Mouse (Mus musculus): Measurements from ENCODE around the gene Ccnl1. TPM values are rescaled to one million over a fixed set of nuclear protein-coding genes. Genes with fewer than 3 reads are reported as not detected.

The Ccnl1 gene
- polyA plus RNA-seq, 1 experiment from 2014 or later, result 107 TPM

DNA sequence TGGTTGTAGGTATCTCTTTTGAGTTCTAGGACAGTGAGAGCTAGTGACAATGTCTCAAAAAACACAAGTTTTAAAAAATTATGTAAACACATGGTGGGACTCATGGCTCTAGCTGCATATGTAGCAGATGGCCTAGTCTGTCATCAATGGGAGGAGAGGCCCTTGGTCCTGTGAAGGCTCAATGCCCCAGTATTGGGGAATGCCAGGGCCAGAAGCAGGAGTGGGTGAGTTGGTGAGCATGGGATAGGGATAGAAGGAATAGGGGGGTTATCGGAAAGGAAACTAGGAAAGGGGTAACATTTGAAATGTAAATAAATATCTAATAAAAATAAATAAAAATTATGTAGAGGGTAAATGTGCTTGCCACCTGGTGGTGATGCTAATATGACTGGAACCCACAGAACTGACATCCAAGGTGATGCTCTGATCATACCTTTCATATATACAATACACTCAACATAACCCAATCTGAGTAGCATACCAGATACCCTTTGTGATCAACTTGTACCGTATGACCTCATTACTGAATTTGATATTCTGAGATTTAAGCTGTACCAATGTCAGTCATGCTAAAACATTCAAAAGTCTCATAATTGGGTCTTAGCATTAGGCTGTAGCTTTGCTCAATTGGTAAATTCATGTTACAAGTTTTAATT is 12.6 kb downstream of the Ccnl1 start:
- 93% methylated on average over 2 of the region's 2 CpGs for WGBS
- H3K36me3 ChIP-seq (ENCODE audit: control insufficient read depth, insufficient read depth, low read length), result peaks cover 36% of the 10 kb centered on the region
- no peak overlapping the region for H3K4me2 ChIP-seq
- no peak overlapping the region for H3K27ac ChIP-seq (ENCODE audit: low read depth, low read length)
- ATAC-seq (replicated peaks; ENCODE audit: low FRiP score), result 0 out of 2 replicates have a peak, but pooled peaks have one; percentile 23
- no peak overlapping the region for H3K9ac ChIP-seq (ENCODE audit: low read depth, low read length)
- H3K27me3 ChIP-seq (replicated peaks; ENCODE audit: control insufficient read depth, insufficient read depth, low read length), result no peaks in the 10 kb centered on the region
- DNase-seq (ENCODE audit: low spot score), result peak; percentile 30
- H3K4me1 ChIP-seq (replicated peaks; ENCODE audit: control insufficient read depth, insufficient read depth, low read length), result no peaks in the 10 kb centered on the region; the same call in 1 of the 2 replicates
- no peak overlapping the region for H3K4me3 ChIP-seq (ENCODE audit: low read depth, low read length)
- H3K9me3 ChIP-seq (ENCODE audit: control insufficient read depth, low read length), result no peaks in the 10 kb centered on the region

DNA sequence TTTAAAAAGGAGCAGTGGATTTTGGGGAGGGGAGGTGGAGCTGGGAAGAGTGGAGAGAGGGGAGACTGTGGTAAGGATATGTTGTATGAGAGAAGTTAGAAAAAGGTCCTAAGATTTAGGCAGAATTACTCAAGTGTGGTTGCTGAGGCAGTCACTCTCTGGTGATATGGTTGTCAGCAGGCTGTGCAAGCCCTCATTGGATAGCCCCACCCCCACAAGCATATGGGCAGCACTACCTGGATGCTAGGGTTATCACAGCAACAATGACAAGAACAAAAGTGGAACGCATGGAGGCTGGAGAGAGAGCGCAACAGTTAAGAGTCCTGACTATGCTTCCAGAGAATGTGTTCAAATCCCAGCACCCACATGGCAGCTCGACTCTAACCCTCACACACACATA is 13.3 kb downstream of the Ccnl1 start:
- H3K4me1 ChIP-seq (replicated peaks; ENCODE audit: control insufficient read depth, insufficient read depth, low read length), result no peaks in the 10 kb centered on the region; the same call in 1 of the 2 replicates
- 82% methylated on average over 3 of the region's 3 CpGs for WGBS
- H3K9ac ChIP-seq (ENCODE audit: low read depth, low read length), result no peak overlapping the region
- no peak for DNase-seq (ENCODE audit: low spot score)
- H3K4me3 ChIP-seq (ENCODE audit: low read depth, low read length), result no peak overlapping the region
- H3K27me3 ChIP-seq (replicated peaks; ENCODE audit: control insufficient read depth, insufficient read depth, low read length), result no peaks in the 10 kb centered on the region
- no peak overlapping the region for H3K27ac ChIP-seq (ENCODE audit: low read depth, low read length)
- peak; percentile 63; the same call in 1 of the 2 replicates for ATAC-seq (replicated peaks; ENCODE audit: low FRiP score)
- peaks cover 33% of the 10 kb centered on the region for H3K36me3 ChIP-seq (ENCODE audit: control insufficient read depth, insufficient read depth, low read length)
- H3K4me2 ChIP-seq, result no peak overlapping the region
- H3K9me3 ChIP-seq (ENCODE audit: control insufficient read depth, low read length), result no peaks in the 10 kb centered on the region

DNA sequence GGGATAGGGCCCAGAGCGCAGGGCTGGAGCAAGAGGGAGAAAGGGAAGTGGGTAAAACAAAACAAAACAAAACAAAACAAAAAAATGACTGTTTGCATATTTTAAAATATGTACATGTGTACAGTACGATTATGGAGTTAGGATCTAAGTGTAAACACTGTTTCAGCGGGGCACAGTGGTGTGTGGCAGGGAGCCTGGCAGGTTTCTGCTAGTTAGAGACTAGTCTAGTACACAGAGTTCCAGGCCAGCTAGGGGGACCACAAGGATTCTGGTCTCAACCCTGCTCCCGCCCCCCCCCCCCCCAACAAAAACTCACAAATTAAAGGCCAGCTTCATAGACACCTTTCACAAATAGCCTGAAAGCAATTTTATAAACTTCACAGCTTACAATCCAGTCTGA is 14.6 kb downstream of the Ccnl1 start:
- Histone ChIP-seq H3K27ac (ENCODE audit: low read depth, low read length) (no peak overlapping the region), H3K36me3 (ENCODE audit: control insufficient read depth, insufficient read depth, low read length) (peaks cover 29% of the 10 kb centered on the region), H3K4me3 (ENCODE audit: low read depth, low read length) (no peak overlapping the region), H3K27me3 (replicated peaks; ENCODE audit: control insufficient read depth, insufficient read depth, low read length) (no peaks in the 10 kb centered on the region), H3K9me3 (ENCODE audit: control insufficient read depth, low read length) (no peaks in the 10 kb centered on the region), H3K4me1 (replicated peaks; ENCODE audit: control insufficient read depth, insufficient read depth, low read length) (no peaks in the 10 kb centered on the region; the same call in 1 of the 2 replicates), H3K9ac (ENCODE audit: low read depth, low read length) (no peak overlapping the region), H3K4me2 (no peak overlapping the region)
- DNase-seq (ENCODE audit: low spot score) (no peak), ATAC-seq (replicated peaks; ENCODE audit: low FRiP score) (no peak)
- WGBS, result 75% methylated on average over 4 of the region's 4 CpGs

DNA sequence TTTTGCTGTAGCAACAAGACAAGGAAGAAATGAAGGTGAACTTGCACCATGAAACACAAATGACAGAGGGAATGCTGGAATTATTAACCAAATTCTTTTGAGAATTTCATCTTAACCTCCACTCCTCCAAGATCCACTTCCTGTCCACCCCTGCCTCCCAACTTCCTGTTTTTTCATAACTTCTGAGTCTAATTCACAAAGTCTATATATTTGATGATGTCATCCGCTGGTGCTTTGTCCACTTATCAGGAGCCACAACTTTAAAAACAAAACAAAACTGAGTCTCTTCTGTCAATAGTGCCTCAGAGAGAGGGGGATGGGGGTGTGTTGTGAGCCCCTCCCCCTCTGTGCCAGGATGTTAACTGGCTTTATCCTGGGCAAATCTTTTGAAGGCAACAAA is 17.0 kb downstream of the Ccnl1 start:
- Histone ChIP-seq H3K4me1 (replicated peaks; ENCODE audit: control insufficient read depth, insufficient read depth, low read length) (no peaks in the 10 kb centered on the region; the same call in 1 of the 2 replicates), H3K4me3 (ENCODE audit: low read depth, low read length) (no peak overlapping the region), H3K27me3 (replicated peaks; ENCODE audit: control insufficient read depth, insufficient read depth, low read length) (no peaks in the 10 kb centered on the region), H3K4me2 (no peak overlapping the region), H3K36me3 (ENCODE audit: control insufficient read depth, insufficient read depth, low read length) (peaks cover 9% of the 10 kb centered on the region; the same call in 1 of the 2 replicates), H3K27ac (ENCODE audit: low read depth, low read length) (no peak overlapping the region), H3K9ac (ENCODE audit: low read depth, low read length) (no peak overlapping the region), H3K9me3 (ENCODE audit: control insufficient read depth, low read length) (no peaks in the 10 kb centered on the region)
- no peak for ATAC-seq (replicated peaks; ENCODE audit: low FRiP score)
- DNase-seq (ENCODE audit: low spot score), result no peak
- WGBS, result 63% methylated on average over 1 of the region's 1 CpGs

DNA sequence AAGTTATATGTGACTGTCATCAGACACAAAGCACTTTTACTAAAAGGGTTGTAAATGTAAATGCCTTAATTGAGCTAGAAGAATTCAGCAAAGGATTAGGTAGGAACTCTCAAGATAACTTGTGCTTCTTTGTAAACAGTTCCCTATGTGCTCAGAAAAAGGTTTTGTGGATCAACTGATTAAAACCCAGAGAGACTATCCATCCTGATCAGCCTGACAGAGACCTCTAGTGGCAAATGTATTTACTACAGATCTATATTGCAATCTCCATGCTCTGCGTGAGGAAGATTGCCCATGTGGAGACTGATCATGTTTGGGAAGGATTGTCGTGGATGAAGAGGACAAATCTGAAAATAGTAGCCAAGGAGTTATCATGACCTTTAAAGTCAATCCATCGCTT is 19.8 kb downstream of the Ccnl1 start:
- no peaks in the 10 kb centered on the region; the same call in 1 of the 2 replicates for H3K4me1 ChIP-seq (replicated peaks; ENCODE audit: control insufficient read depth, insufficient read depth, low read length)
- no peaks in the 10 kb centered on the region for H3K36me3 ChIP-seq (ENCODE audit: control insufficient read depth, insufficient read depth, low read length)
- WGBS, result 26% methylated on average over 3 of the region's 3 CpGs
- H3K27me3 ChIP-seq (replicated peaks; ENCODE audit: control insufficient read depth, insufficient read depth, low read length), result no peaks in the 10 kb centered on the region
- no peak for DNase-seq (ENCODE audit: low spot score)
- ATAC-seq (replicated peaks; ENCODE audit: low FRiP score), result 0 out of 2 replicates have a peak, but pooled peaks have one; percentile 29
- no peak overlapping the region for H3K4me3 ChIP-seq (ENCODE audit: low read depth, low read length)
- H3K9me3 ChIP-seq (ENCODE audit: control insufficient read depth, low read length), result no peaks in the 10 kb centered on the region
- H3K27ac ChIP-seq (ENCODE audit: low read depth, low read length), result no peak overlapping the region
- H3K4me2 ChIP-seq, result no peak overlapping the region
- no peak overlapping the region for H3K9ac ChIP-seq (ENCODE audit: low read depth, low read length)

DNA sequence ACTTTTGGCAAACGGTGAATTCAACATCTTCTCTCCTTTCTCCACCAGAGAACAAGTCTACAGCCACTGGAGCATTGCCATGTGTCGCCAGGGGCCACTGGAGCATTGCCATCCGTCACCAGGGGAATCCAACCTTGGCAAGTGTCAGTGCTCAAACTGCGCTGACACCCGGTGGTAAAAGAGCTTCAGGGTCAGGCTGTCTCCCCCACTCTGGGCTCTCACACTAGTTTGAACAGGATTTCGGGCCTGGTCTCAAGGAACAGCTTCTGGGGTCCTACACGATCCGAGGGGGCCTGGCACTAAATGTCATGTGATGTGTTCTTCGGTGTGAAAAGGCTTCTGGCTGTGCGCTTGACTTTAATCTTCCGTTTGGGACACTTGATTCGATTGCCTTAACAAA is 21.7 kb downstream of the Ccnl1 start:
- 74% methylated on average over 12 of the region's 12 CpGs for WGBS
- ATAC-seq (replicated peaks; ENCODE audit: low FRiP score) (no peak), DNase-seq (ENCODE audit: low spot score) (no peak)
- Histone ChIP-seq H3K4me1 (replicated peaks; ENCODE audit: control insufficient read depth, insufficient read depth, low read length) (no peaks in the 10 kb centered on the region; the same call in 1 of the 2 replicates), H3K9ac (ENCODE audit: low read depth, low read length) (no peak overlapping the region), H3K27ac (ENCODE audit: low read depth, low read length) (no peak overlapping the region), H3K4me2 (no peak overlapping the region), H3K4me3 (ENCODE audit: low read depth, low read length) (no peak overlapping the region), H3K9me3 (ENCODE audit: control insufficient read depth, low read length) (no peaks in the 10 kb centered on the region), H3K27me3 (replicated peaks; ENCODE audit: control insufficient read depth, insufficient read depth, low read length) (no peaks in the 10 kb centered on the region), H3K36me3 (ENCODE audit: control insufficient read depth, insufficient read depth, low read length) (no peaks in the 10 kb centered on the region)

DNA sequence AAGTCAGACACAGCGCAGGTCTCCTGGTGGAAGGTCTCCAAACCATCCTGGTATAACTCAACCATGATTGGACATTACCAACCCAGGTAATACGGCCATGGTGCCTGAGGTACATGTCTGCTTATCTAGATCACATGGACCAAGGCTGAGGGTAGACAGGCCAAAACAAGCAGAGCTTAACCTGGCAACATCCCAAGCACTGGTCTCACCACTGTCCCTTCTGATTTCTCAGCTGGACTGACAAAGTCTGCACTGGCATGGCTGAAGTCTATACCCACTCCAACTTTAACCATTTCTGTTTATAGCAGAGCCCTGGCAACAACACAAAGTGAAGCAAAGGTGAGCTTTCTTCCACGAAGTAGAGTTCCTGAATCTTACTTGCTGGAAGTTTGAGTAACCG is 22.9 kb downstream of the Ccnl1 start:
- H3K4me1 ChIP-seq (replicated peaks; ENCODE audit: control insufficient read depth, insufficient read depth, low read length), result no peaks in the 10 kb centered on the region
- no peak overlapping the region for H3K9ac ChIP-seq (ENCODE audit: low read depth, low read length)
- H3K4me2 ChIP-seq, result no peak overlapping the region
- DNase-seq (ENCODE audit: low spot score) (no peak), ATAC-seq (replicated peaks; ENCODE audit: low FRiP score) (no peak)
- H3K36me3 ChIP-seq (ENCODE audit: control insufficient read depth, insufficient read depth, low read length), result no peaks in the 10 kb centered on the region
- WGBS, result 78% methylated on average over 4 of the region's 4 CpGs
- H3K27me3 ChIP-seq (replicated peaks; ENCODE audit: control insufficient read depth, insufficient read depth, low read length), result no peaks in the 10 kb centered on the region
- no peak overlapping the region for H3K27ac ChIP-seq (ENCODE audit: low read depth, low read length)
- no peaks in the 10 kb centered on the region for H3K9me3 ChIP-seq (ENCODE audit: control insufficient read depth, low read length)
- H3K4me3 ChIP-seq (ENCODE audit: low read depth, low read length), result no peak overlapping the region

DNA sequence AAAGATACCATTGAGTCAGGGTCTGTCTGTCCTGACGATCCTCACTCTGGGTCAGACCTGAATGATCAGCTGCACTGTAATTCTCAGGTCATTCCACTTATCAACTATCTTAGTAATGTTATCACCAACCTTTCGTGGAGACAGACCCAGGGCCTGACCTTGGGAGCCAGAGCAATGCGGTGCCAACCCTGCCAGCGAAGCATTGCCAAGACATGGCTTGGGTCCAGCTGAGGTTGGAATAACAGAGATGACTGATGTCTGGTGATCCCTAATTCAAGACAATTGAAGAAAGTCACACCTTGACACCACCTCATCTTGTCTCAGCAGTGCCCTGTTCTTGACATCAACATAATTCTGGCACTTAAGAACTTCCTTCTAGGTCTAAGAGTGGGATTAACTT is 24.3 kb downstream of the Ccnl1 start:
- H3K4me1 ChIP-seq (replicated peaks; ENCODE audit: control insufficient read depth, insufficient read depth, low read length), result peaks cover 7% of the 10 kb centered on the region
- DNase-seq (ENCODE audit: low spot score), result no peak
- no peaks in the 10 kb centered on the region for H3K27me3 ChIP-seq (replicated peaks; ENCODE audit: control insufficient read depth, insufficient read depth, low read length)
- 78% methylated on average over 4 of the region's 4 CpGs for WGBS
- H3K27ac ChIP-seq (ENCODE audit: low read depth, low read length), result no peak overlapping the region
- no peaks in the 10 kb centered on the region for H3K36me3 ChIP-seq (ENCODE audit: control insufficient read depth, insufficient read depth, low read length)
- H3K9me3 ChIP-seq (ENCODE audit: control insufficient read depth, low read length), result no peaks in the 10 kb centered on the region
- H3K4me2 ChIP-seq, result no peak overlapping the region
- H3K9ac ChIP-seq (ENCODE audit: low read depth, low read length), result no peak overlapping the region
- ATAC-seq (replicated peaks; ENCODE audit: low FRiP score), result no peak
- H3K4me3 ChIP-seq (ENCODE audit: low read depth, low read length), result no peak overlapping the region

DNA sequence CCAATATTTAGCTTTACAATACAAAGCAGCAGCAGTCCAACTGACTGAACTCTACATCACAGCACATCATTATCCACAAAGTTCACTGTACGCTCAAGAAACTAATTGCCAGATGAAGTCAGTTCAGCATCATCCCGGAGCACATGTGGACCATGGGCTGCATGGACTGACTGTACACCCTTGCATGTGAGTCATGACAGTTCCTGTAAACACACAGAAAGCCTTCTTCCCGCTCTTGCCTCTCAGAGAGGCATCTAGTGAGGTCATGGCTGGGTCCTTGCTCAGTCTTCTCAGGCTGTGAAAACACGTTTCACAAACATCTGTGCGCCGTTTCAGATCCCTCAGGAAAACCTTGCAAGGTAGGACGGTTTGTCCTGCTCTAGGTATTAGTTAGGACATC is 26.5 kb downstream of the Ccnl1 start:
- H3K9ac ChIP-seq (ENCODE audit: low read depth, low read length), result no peak overlapping the region
- no peak for DNase-seq (ENCODE audit: low spot score)

More for the DNA sequence above, 26.5 kb downstream of the Ccnl1 start:
- 85% methylated on average over 7 of the region's 7 CpGs for WGBS
- Histone ChIP-seq H3K36me3 (ENCODE audit: control insufficient read depth, insufficient read depth, low read length) (no peaks in the 10 kb centered on the region), H3K27me3 (replicated peaks; ENCODE audit: control insufficient read depth, insufficient read depth, low read length) (no peaks in the 10 kb centered on the region), H3K4me2 (no peak overlapping the region), H3K4me3 (ENCODE audit: low read depth, low read length) (no peak overlapping the region), H3K9me3 (ENCODE audit: control insufficient read depth, low read length) (no peaks in the 10 kb centered on the region), H3K27ac (ENCODE audit: low read depth, low read length) (no peak overlapping the region), H3K4me1 (replicated peaks; ENCODE audit: control insufficient read depth, insufficient read depth, low read length) (peaks cover 9% of the 10 kb centered on the region)
- ATAC-seq (replicated peaks; ENCODE audit: low FRiP score), result no peak
